12 mouse cellular contexts compared by ENCODE assay signal in the genomic region with DNA sequence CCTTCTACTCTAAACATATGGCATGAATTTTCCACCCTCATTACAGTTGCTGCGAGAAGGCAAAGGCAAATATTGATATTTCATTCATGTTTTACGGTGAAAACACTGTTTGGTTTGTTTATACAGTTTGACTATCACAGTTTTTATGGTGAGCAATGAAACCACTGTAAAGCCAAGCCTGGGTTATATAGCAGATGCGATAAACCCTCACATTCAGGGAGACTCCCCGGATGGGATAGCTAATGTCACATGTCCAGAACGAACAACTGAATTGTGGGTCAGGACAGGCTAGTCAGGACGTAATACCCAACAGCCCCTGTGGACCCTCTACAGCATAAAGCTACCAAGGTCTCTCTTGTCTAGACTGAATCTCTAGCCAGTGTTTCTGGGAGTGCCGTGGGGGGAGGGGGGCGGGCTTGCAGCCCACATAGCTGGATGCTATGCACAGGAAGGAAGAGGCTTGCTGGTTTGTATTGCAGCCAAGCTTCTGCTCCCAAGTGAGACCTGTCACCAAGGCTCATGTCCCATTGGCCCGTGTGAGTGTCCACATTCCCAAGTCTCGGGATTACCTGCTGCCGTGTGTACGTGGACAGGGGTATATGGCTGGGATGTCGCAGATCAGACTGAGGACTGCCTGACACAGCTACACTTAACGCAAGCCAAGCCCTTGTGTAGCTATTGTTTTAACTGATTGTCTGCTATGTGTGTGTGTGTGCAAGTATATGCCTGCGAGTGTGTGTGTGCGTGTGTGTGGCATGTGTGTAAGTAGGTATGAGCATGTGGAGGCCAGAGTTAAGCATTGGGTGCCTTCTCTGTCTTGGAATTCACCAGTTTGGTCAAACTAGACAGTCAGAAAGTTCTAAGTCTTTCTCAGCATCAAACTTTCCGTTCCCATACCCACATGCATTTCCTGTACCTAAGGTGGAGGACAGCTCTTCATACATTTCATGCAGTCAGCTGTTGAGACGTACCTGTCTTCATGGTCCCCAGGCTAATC.
A peak's percentile ranks its signal among the peaks of the same experiment; 100 is the strongest.
DNase-seq lines count a peak whose midpoint lies in the region; ATAC-seq and TF ChIP-seq lines count a peak whose summit lies in the region.
"Had no signal": no experiment of that assay in that cellular context is flagged by ENCODE, and none has a peak within 500 bp of the region (broad histone marks: within the 10 kb centered on the region; RNA-seq: fewer than 3 reads in every experiment).

No protein-coding gene starts in this region.

- ATAC-seq in CD4-positive, CD25-positive, alpha-beta regulatory T cell, adult 4 months, result no peak
- peak; percentile 62 for ATAC-seq in lung, embryonic 14.5 days (ENCODE audit: insufficient read depth)
- peak; percentile 24 to 65; a peak in 2 of 4 replicates for ATAC-seq in hematopoietic stem cell, adult 5-6 weeks (replicated peaks in 1 of 2; ENCODE audit: insufficient read depth in 1 of 2, low FRiP score in 2 of 2, low TSS enrichment in 1 of 2, low read depth in 1 of 2, poor library complexity in 2 of 2, severe bottlenecking in 2 of 2)
- ATAC-seq in midbrain, embryonic 14.5 days (ENCODE audit: low FRiP score, low TSS enrichment), result no peak

- H3K27ac ChIP-seq in lung, embryonic 14.5 days (ENCODE audit: low read depth), result no peak overlapping the region
- peak overlapping the region; percentile 62; the same call in 1 of the 2 replicates for H3K27ac ChIP-seq in midbrain, embryonic 14.5 days (replicated peaks; ENCODE audit: low read depth, low read length)

- H3K4me1 ChIP-seq in lung, embryonic 14.5 days (ENCODE audit: insufficient read depth), result peaks cover 16% of the 10 kb centered on the region
- H3K4me1 ChIP-seq in midbrain, embryonic 14.5 days (ENCODE audit: control insufficient read depth, insufficient read depth, low read length), result peaks cover 21% of the 10 kb centered on the region

- TF ChIP-seq CTCF in lung, embryonic 14.5 days (IDR thresholded peaks at IDR 0.05; ENCODE audit: low read depth), result no peak

- no peaks in the 10 kb centered on the region for H3K27me3 ChIP-seq in lung, embryonic 14.5 days (ENCODE audit: insufficient read depth, low read length)
- no peaks in the 10 kb centered on the region for H3K27me3 ChIP-seq in midbrain, embryonic 14.5 days (ENCODE audit: control insufficient read depth, insufficient read depth, low read length)

- DNase-seq in CD4-positive, CD25-positive, alpha-beta regulatory T cell, adult 2 months (ENCODE audit: low read depth, low spot score), result peak; percentile 7
- peak; percentile 65 for DNase-seq in lung, embryonic 14.5 days
- DNase-seq in lung, postnatal 14 days, result no peak
- no peak for DNase-seq in midbrain, embryonic 14.5 days
- DNase-seq in right cerebral cortex, postnatal 10 days (ENCODE audit: low spot score in 2 of 2), result no peak
- DNase-seq in cerebellum, adult 8-10 months, result no peak
- DNase-seq: adrenal gland, postnatal 25 days; cerebellum, adult 9-10 months; gastrocnemius, postnatal 25 days; kidney, adult 11 months had no signal

- no peak overlapping the region for H3K4me2 ChIP-seq in lung, embryonic 14.5 days
- no peak overlapping the region for H3K4me2 ChIP-seq in midbrain, embryonic 14.5 days (ENCODE audit: low read length)

- H3K36me3 ChIP-seq in lung, embryonic 14.5 days (ENCODE audit: insufficient read depth), result no peaks in the 10 kb centered on the region
- H3K36me3 ChIP-seq in midbrain, embryonic 14.5 days (ENCODE audit: control insufficient read depth, insufficient read depth, low read length), result no peaks in the 10 kb centered on the region

- H3K4me3 ChIP-seq in lung, embryonic 14.5 days (ENCODE audit: low read depth, low read length), result no peak overlapping the region
- H3K4me3 ChIP-seq in midbrain, embryonic 14.5 days (replicated peaks; ENCODE audit: low read depth, low read length), result no peak overlapping the region

- H3K9ac ChIP-seq in lung, embryonic 14.5 days, result no peak overlapping the region
- no peak overlapping the region for H3K9ac ChIP-seq in midbrain, embryonic 14.5 days (replicated peaks; ENCODE audit: low read length)

- H3K9me3 ChIP-seq in lung, embryonic 14.5 days (ENCODE audit: low read depth, low read length), result no peaks in the 10 kb centered on the region
- H3K9me3 ChIP-seq in midbrain, embryonic 14.5 days (ENCODE audit: control insufficient read depth, low read length), result no peaks in the 10 kb centered on the region

- 63% methylated on average over 18 of the region's 18 CpGs for WGBS in lung, embryonic 14.5 days
- 89% methylated on average over 18 of the region's 18 CpGs for WGBS in midbrain, embryonic 14.5 days

Comparison
In these comparisons a context has a peak if more than half of its experiments do, and no peak if none do; other contexts are left out.
1. DNase-seq: peak in CD4-positive, CD25-positive, alpha-beta regulatory T cell, adult 2 months (single experiment) and lung, embryonic 14.5 days (single experiment); none in lung, postnatal 14 days (single experiment), midbrain, embryonic 14.5 days (single experiment), right cerebral cortex, postnatal 10 days (0 of 2) and cerebellum, adult 8-10 months (single experiment).
2. ATAC-seq: peak in lung, embryonic 14.5 days (single experiment) and hematopoietic stem cell, adult 5-6 weeks (2 of 2); none in CD4-positive, CD25-positive, alpha-beta regulatory T cell, adult 4 months (single experiment) and midbrain, embryonic 14.5 days (single experiment).